Mouse (Mus musculus) testis, postnatal 14 days (tissue): ENCODE results near the gene Trim12c.
"Not testable (repeated sequence)": the region's sequence is repeated elsewhere in the genome, so short reads cannot be mapped to it uniquely, and the experiment has no call there.

Experiments
- DNase-seq: peaks from one replicate; pipeline ENCODE4 v3.0.0; 2021; ENCODE audit warnings: low spot score

Trim12c gene

DNA sequence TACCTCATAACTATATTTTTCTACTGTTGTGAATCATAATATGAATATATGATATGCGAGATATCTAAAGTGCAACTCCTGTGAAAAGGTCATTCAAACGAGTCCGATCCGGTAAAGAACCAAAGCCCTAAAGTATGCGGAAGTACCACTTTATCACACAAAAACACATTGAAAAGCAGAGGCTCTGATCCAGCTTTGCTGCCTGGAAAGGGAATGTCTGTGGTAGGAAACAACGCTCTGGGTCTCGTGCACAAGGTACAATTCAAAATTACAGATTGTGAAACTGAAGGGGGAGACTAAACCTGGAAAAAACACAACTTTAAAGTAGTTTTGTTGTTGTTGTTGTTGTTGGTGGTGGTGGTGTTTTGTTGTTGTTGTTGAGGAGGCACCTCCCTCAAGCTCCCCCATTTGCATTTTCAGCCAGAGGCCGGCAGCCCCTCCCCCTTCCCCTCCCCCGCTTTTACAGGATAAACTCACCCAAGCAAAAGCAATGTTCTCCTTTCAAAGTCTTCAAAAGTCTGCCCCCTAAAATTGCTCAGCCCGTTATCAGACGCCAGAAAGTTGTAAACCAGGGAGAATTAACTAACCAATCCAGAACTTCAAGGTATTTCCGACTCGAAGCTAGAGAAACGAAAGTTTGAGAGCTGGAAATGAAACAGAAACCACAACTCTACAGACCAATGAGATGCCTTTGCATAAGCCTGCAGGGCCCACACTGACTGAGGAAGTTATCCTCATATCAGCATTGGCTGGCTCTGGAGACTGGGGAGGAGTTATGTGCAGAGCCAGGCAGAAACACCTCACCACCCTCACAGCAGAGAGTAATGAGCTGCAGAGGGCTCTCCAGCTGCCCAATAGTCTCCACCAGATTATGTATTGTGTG, at the start of gene Trim12c:
Gene Trim12c, minus strand, starts transcription at position 646 of the 883 bp plus-strand sequence.
- peak; percentile 71 for DNase-seq

GRCm38 (mm10) chr7:104401140-104401539, 48.0 kb upstream of the Trim12c start:
- DNase-seq: no peak

- DNase-seq: no peak
These were observed 47.5 kb upstream of the Trim12c start, which contains the start of gene Trim30c for GRCm38 (mm10) chr7:104400698-104401097. Gene Trim30c, minus strand, starts transcription at chr7:104400837.

DNA sequence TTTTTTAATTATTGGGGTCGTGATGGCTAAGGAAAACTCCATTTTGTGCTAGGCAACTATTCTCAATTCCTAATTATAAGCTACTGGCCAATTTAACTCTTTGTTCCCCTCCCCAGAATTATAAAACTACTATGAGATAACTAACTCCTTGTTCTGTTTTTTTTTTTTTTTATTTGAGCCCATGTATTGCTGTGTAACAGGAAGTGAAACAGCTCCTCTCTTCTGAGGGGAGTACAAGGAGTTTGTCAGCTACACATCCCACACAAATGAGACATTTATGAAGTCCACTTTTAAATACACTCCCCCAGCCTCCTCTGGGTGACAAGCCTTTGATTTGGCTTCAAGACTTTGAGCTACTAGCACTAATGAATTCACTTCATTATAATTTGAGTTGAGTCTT, 45.3 kb upstream of the Trim12c start:
- no peak for DNase-seq

- DNase-seq: no peak
These were observed 16.7 kb upstream of the Trim12c start, which contains the start of gene Trim30b for GRCm38 (mm10) chr7:104369736-104370414. Gene Trim30b, minus strand, starts transcription at chr7:104369884.

GRCm38 (mm10) chr7:104366339-104366738, 13.2 kb upstream of the Trim12c start:
- DNase-seq: no peak

DNA sequence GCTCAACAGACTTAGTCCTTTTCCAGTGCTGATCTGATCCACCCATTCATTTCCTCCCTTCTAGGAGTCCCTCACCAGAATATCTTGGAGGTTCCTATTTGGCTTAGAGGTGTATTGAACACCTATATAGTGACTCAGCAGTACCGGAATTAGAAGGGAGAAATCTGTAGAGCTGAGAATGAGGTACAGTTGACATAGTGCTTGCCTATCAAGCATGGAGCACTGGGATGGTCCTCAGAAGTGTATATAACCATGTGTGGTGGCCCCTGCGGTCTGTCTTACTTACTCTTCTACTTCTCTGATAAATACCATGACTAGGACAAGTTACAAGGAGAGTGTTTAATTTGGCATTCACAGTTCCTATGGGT, 422 bp upstream of the Trim12c start:
- DNase-seq: no peak

DNA sequence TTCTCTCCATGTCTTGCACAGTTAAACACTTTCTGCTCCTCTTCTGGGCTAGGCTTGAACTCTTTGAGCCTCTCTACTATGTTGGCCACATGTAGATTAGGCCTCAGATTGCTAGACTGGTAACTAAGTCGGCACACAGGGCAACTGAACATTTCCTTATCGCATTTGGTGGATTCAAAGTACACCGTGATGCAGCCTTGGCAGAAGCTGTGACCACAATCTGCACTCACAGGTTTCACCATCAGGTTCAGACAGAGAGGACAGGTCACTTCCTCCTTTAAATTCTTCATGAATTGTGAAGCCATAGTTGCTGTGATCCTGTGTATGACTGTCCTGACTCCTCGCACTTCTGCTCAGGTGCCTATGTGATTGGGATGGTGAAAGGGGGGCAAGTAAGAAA, 5.1 kb downstream of the Trim12c start:
- DNase-seq: not testable (repeated sequence)

DNA sequence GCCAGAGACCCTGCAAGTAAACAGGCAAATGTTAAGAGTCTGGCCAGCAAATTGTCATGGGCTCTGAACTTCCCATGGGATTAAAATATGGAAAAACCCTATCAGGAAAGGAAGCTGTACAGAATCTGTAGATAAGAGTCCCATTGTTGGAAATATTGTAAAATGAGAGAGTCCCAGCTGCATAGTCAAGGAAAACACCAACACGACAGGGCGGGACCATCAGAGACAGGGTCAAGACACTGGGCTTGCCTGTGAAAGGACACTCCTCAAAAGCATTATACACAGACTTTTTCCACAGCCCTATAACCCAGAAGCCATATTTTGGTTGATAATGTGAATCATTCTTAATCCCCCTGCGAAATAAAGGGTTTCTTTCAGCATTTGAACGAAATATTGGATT, 12.4 kb downstream of the Trim12c start:
- not testable (repeated sequence) for DNase-seq

DNA sequence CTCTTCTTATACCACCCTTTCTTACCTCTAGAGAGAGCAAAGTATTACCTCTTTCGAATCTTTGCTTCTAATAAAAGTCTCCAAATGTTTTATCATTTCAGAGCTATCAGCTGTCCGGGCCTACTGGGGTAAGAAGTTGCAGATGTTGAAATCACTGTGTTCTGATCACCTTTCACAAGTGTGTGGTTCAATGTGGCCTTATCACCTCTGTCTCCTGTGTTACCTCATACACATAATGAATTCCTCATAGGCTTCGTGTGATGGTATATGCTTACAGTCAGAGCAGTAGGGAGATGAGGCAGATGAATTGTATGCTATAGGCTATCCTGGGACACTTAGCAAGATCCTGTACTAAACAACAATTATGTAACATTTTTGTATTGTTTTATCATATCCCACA, 17.6 kb downstream of the Trim12c start:
- DNase-seq: not testable (repeated sequence)

- not testable (repeated sequence) for DNase-seq
These were observed 24.0 kb downstream of the Trim12c start, which contains the start of gene Trim34b for GRCm38 (mm10) chr7:104329171-104329570. Gene Trim34b, plus strand, starts transcription at chr7:104329471.

DNA sequence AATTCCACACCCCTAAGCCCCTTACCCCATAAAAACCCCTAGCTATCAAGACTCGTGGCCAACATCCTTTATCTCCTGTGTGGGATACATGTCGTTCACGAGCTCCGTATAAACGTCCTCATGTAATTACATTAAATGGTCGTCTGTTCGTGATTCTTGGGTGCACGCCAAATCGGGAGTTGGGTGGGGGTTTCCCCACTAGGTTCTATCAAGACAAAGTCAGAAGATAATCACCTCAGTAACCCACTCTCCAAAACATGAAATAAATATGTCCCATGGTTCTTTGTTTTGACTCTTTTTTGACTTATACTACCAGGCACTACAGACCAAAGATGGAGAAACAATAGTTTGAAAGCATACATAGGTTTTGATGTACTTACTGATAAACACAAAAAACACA, 31.1 kb downstream of the Trim12c start:
- no peak for DNase-seq

DNA sequence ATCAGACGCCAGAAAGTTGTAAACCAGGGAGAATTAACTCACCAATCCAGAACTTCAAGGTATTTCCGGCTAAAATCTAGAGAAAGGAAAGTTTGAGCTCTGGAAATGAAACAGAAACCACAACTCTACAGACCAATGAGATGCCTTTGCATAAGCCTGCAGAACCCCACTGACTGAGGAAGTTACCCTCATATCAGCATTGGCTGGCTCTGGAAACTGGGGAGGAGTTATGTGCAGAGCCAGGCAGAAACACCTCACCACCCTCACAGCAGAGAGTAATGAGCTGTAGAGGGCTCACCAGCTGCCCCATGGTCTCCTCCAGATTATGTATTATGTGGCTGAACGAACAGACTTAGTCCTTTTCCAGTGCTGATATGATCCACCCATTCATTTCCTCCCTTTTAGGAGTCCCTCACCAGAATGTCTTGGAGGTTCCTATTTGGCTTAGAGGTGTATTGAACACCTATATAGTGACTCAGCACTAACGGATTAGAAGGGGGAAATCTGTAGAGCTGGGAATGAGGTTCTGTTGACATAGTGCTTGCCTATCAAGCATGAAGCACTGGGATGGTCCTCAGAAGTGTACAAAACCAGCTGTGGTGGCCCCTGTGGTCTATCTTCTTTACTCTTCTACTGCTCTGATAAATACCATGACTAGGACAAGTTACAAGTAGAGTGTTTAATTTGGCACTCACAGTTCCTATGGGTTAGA, 37.6 kb downstream of the Trim12c start, which contains the start of gene Trim12a:
Gene Trim12a, minus strand, starts transcription at position 98 of the 712 bp plus-strand sequence.
- not testable (repeated sequence) for DNase-seq

DNA sequence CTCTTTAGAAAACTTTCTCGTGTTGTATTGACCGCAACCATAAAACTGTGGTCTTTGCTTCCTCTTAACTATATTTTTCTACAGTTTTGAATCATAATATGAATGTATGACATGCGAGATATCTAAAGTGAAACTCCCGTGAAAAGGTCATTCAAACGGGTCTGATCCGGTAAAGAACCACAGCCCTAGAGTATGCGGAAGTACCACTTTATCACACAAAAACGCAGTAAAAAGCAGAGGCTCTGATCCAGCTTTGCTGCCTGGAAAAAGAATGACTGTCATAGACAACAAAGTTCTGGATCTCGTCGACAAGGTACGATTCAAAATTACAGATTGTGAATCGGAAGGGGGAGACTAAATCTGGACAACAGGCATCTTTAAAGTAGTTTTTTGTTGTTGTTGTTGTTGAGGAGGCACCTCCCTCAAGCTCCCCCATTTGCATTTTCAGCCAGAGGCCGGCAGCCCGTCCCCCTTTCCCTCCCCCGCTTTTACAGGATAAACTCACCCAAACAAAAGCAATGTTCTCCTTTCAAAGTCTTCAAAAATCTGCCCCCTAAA, 38.3 kb downstream of the Trim12c start:
- no peak for DNase-seq

GRCm38 (mm10) chr7:104291638-104292400, 61.3 kb downstream of the Trim12c start:
- no peak for DNase-seq

DNA sequence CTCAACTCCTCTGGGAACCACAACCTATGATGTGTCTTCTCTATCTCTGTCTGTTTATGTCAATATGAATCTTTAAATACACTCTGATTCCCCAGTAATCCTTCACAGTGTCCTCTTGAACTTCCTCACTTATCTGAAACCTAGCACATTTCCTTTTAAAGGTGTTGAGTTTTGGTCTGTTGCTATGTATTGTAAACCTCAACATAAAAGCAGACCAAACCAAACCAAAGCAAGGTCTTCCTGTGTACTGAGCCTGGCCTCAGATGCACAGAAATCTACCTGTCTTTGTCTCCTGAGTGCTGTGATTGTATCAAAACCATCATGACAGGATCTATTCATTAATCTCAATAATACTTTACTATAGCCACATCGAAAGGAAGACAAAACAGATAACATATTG, 62.5 kb downstream of the Trim12c start:
- DNase-seq: no peak
